Mouse (Mus musculus) kidney, adult 9 months (tissue): Measurements from ENCODE around the gene Odaph.

Source experiments
- DNase-seq: peaks from one replicate; pipeline ENCODE4 v3.0.0; 2022

Gene Odaph

DNA sequence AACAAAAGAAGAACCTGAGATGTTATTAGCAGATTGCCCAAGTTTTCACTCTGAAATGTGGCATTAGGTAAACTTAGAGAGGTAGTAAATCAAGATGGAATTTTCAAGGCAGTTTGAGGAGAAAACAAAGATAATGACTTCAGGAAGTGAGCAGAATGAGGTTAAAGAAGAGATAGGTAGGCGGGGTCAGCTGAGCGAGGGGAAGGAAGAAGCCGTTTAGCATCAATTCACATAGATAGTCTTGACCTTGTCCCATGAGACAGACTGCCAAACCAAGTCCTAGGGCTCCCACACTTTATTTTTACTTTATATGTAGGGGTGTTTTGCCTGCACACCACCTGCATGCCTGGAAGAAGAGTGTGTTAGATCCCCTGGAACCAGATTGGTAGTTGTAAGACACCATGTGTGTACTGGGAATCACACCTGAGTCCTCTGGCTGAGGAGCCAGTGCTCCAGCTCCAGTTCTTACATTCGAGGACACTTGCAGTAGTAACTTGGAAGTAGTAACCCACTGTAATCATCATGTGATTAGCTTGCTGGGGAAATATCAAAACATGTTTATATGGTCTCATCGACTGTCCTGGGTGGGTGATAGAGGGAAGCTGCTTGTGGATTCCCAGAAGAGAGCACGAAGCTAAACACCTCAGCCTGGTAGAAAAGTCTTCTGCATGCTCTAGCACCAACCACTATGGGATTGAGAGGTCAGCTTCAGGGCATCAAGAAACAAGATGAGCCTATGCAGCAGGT, 4.1 kb downstream of the Odaph start:
- no peak for DNase-seq

DNA sequence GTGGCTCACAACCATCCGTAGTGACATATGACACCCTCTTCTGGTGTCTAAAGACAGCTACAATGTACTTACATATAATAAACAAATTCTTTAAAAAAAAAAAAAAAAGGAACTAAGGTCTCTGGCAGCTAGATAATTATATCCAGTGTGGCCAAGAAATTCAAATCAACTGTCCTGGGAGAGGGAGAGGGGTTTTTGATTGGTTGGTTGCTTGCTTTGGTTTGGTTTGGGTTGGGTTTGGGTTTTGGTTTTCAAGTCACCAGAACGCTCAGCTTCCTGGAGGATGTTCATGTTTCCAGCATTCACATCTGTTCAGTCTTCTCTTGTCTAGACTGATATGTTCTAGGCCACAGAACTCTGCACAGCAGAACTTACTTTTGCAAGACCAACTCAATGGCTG, 5.8 kb downstream of the Odaph start:
- DNase-seq = no peak

DNA sequence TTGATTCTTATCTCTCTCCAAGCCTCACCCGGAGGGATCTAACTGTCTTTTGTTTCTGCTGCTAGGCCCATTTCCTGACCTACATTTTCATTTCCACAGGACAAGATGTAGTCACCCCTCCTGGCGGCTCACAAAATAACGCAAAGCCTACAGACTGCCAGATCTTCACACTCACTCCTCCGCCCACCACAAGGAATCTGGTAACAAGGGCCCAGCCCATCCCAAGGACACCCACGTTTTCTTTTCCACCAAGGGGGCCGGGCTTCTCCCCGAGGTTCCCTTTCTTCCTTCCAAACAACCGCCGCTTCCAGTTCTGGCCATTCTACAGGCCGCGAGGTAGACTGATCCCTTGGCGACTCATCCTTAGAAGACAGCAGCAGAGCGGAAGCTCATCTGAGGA, 7.3 kb downstream of the Odaph start:
- DNase-seq = no peak

DNA sequence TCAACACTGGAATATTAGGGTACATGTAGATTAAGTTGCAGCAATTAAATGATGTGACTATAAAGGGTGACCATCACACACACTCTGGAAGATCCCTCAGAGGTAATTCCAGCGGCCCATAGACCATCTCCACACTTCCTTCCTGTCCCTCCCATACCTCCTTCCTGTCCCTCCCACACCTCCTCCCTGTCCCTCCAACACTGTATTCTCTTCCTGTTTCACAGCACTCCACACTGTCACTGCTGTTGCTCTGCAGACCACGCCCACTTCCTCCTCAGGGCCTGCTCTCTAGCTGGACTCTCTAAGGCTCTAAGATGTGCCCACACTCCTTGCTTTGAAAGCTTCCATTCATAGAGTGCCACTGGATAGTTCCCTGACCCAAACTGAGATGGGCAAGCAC, 13.5 kb downstream of the Odaph start:
- peak; percentile 16 for DNase-seq

DNA sequence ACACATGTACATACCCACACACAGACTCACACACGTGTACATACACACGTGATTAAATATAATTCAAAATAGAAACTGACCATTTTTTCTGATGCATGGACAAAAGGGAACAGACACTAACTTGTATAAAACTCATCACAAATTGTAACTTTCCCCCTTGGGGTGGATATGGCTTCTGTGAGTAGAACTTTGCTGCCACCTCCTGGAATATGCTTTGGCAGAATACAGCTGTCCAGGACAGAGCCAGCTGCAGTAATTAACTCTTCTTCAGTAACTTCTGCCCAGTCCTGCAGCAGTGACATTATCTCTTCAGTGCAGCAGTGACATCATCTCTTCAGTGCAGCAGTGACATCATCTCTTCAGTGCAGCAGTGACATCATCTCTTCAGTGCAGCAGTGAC, 15.7 kb downstream of the Odaph start:
- peak; percentile 15 for DNase-seq

DNA sequence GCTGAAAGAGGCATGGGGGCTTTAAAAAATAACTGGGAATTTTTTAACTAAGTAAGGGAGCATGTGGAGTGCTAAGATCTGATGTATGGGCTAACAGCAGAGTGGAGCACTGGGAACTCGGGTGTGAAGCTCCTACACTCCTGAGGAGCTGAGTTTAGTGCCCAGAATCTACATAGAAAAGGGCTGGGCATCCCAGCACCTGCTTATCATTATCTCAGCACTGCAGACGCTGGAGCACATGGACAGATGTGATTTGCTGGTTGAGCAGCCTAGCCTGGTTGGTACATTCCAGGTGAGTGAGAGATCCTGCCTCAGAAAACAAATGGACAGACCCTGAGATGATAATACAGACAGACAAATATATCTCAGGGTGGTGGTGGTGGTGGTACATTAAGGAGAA, 22.6 kb downstream of the Odaph start:
- no peak for DNase-seq

DNA sequence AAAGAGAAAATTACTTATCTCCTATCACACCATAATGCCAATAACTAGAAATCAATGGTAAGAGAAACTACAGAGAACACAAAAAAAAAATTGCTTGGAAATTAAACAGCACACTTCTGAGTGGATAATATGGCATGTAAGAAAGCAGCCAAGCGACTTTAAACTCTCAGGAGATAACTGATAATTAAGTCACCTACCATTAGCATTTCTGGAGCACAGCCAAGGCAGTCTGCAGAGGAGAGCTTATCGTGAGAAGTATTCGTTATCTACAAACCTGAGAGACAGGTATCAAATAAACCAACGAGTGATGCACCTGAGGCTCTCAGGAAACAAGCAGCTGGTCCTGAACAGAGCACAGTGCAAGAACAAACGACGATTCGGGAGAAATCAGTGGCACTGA, 24.5 kb downstream of the Odaph start:
- no peak for DNase-seq

DNA sequence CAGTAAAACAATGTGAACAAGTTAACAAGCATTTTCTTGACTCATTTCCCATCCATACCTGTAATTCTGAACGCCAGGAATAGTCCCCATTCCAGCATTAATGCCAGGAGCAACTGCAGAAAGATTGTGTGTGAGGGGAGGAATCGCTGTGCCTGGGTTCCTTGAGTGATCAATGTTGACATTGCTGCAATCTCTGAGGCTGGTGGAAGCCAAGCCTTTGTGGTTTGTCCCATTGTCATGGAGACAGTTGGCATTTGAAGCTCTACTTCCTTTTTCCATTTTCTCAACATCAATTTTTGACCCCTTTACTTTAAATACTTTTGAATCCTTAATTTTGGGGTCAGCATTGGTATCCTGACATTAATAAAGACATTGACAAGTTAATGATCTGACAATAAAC, 32.7 kb downstream of the Odaph start:
- DNase-seq = no peak

DNA sequence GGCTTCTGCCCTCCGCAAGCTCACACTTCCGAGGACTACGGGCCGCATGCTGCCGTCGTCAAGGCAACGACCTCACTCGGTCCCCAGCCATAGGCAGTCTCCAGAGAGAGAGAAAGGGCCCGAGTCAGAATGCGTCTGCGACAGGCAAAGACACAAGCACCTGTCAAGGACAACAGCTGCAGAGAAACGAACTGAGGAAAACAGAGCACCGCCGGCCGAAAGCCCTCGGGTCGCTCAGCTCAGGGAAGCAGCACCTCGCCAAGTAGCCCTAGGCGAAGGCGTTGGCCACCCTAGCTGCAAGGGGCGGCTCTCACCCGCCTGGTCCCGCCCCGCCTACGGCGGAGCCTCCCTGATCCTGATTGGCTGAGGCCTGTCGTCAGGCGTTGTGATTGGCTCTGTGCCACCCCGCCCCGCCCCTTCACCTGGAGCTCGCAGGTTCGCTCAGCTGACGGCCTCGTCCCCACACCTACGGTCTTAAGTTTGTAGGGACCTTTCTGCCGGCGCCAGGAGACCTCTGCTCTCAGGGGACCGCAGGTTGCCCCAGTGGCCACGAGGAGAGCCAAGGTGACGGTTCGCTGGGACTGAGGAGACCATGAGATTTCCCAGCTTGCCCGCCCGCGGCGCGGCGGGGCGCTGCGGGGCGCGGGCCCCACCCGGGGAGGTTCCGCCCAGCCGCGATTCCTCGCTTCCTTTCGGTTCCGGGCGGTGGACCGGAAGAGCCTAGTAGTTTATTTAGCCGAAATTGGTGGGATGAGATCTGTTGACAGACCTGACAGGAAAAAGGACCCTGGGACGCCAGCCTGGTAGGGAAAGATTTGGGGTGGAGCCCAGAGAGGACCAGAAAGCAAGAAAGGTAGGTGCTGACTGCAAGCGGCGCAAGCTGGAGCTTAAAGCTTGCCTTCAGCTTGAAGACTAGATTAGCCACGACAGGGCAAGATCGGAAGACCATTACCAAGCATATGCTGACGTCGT, 55.4 kb downstream of the Odaph start:
- peak; percentile 97 for DNase-seq

DNA sequence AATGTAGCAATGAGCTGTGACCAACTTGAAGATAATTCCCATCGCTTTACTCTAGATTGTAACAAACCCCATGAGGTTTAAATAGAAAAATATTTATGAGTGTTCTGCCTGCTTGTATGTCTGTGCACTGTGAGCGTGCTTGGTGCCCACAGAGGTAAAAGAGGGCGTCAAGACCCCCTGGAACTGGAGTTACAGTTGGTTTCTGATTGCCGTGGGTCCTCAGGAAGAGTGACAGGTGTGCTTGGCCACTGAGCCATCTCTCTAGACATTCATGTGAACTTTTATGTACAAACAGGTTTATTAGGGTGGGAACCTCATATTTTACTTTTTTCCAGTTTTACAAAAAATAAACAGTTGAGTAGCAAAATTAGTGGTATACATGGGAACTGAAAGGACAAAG, 56.5 kb downstream of the Odaph start, which contains the start of gene Cdkl2:
Gene Cdkl2, minus strand, starts transcription at position 101 of the 400 bp plus-strand sequence.
- DNase-seq = no peak
